Mouse (Mus musculus): ENCODE results near the gene Limd2. TPM values are rescaled to one million over a fixed set of nuclear protein-coding genes. Genes with fewer than 3 reads are reported as not detected.

Limd2 gene
- polyA plus RNA-seq, 1 experiment from 2014 or later, result 142 TPM

GRCm38 (mm10) chr11:106176372-106176771 is 15.7 kb upstream of the Limd2 start:
- no peaks in the 10 kb centered on the region for H3K36me3 ChIP-seq (ENCODE audit: control insufficient read depth, insufficient read depth, low read length)
- H3K27me3 ChIP-seq (replicated peaks; ENCODE audit: control insufficient read depth, insufficient read depth, low read length), result no peaks in the 10 kb centered on the region
- 84% methylated on average over 5 of the region's 5 CpGs for WGBS
- H3K9me3 ChIP-seq (ENCODE audit: control insufficient read depth, low read length), result no peaks in the 10 kb centered on the region
- H3K4me3 ChIP-seq (ENCODE audit: low read length), result no peak overlapping the region
- H3K9ac ChIP-seq (ENCODE audit: low read depth, low read length), result no peak overlapping the region
- no peak overlapping the region for H3K27ac ChIP-seq (ENCODE audit: low read depth, low read length)
- no peaks in the 10 kb centered on the region for H3K4me1 ChIP-seq (ENCODE audit: control insufficient read depth, insufficient read depth, low read depth, low read length)
- no peak for ATAC-seq
- H3K4me2 ChIP-seq (ENCODE audit: low read length), result no peak overlapping the region

- Histone ChIP-seq H3K27me3 (replicated peaks; ENCODE audit: control insufficient read depth, insufficient read depth, low read length) (no peaks in the 10 kb centered on the region), H3K4me2 (ENCODE audit: low read length) (no peak overlapping the region), H3K4me3 (ENCODE audit: low read length) (no peak overlapping the region), H3K27ac (ENCODE audit: low read depth, low read length) (no peak overlapping the region), H3K36me3 (ENCODE audit: control insufficient read depth, insufficient read depth, low read length) (0 out of 2 replicates have a peak, but pooled peaks cover 1% of the 10 kb centered on the region), H3K9me3 (ENCODE audit: control insufficient read depth, low read length) (no peaks in the 10 kb centered on the region), H3K4me1 (ENCODE audit: control insufficient read depth, insufficient read depth, low read depth, low read length) (no peaks in the 10 kb centered on the region), H3K9ac (ENCODE audit: low read depth, low read length) (no peak overlapping the region)
- WGBS, result 77% methylated on average over 3 of the region's 3 CpGs
- ATAC-seq, result no peak
These were observed 14.4 kb upstream of the Limd2 start for GRCm38 (mm10) chr11:106175081-106175480.

- Histone ChIP-seq H3K4me2 (ENCODE audit: low read length) (no peak overlapping the region), H3K4me1 (ENCODE audit: control insufficient read depth, insufficient read depth, low read depth, low read length) (no peaks in the 10 kb centered on the region), H3K27ac (ENCODE audit: low read depth, low read length) (no peak overlapping the region), H3K27me3 (replicated peaks; ENCODE audit: control insufficient read depth, insufficient read depth, low read length) (no peaks in the 10 kb centered on the region), H3K9ac (ENCODE audit: low read depth, low read length) (no peak overlapping the region), H3K4me3 (ENCODE audit: low read length) (no peak overlapping the region), H3K9me3 (ENCODE audit: control insufficient read depth, low read length) (no peaks in the 10 kb centered on the region), H3K36me3 (ENCODE audit: control insufficient read depth, insufficient read depth, low read length) (0 out of 2 replicates have a peak, but pooled peaks cover 4% of the 10 kb centered on the region)
- 81% methylated on average over 5 of the region's 5 CpGs for WGBS
- ATAC-seq, result no peak
These were observed 13.7 kb upstream of the Limd2 start for GRCm38 (mm10) chr11:106174372-106174771.

- Histone ChIP-seq H3K36me3 (ENCODE audit: control insufficient read depth, insufficient read depth, low read length) (peaks cover 7% of the 10 kb centered on the region; the same call in 1 of the 2 replicates), H3K27me3 (replicated peaks; ENCODE audit: control insufficient read depth, insufficient read depth, low read length) (no peaks in the 10 kb centered on the region), H3K4me1 (ENCODE audit: control insufficient read depth, insufficient read depth, low read depth, low read length) (no peaks in the 10 kb centered on the region), H3K9ac (ENCODE audit: low read depth, low read length) (no peak overlapping the region), H3K9me3 (ENCODE audit: control insufficient read depth, low read length) (no peaks in the 10 kb centered on the region), H3K27ac (ENCODE audit: low read depth, low read length) (no peak overlapping the region), H3K4me2 (ENCODE audit: low read length) (no peak overlapping the region), H3K4me3 (ENCODE audit: low read length) (no peak overlapping the region)
- no peak for ATAC-seq
- 100% methylated on average over 2 of the region's 2 CpGs for WGBS
These were observed 12.6 kb upstream of the Limd2 start for GRCm38 (mm10) chr11:106173228-106173627.

GRCm38 (mm10) chr11:106170807-106171206 is 10.1 kb upstream of the Limd2 start:
- Histone ChIP-seq H3K4me2 (ENCODE audit: low read length) (no peak overlapping the region), H3K9me3 (ENCODE audit: control insufficient read depth, low read length) (no peaks in the 10 kb centered on the region), H3K27ac (ENCODE audit: low read depth, low read length) (no peak overlapping the region), H3K36me3 (ENCODE audit: control insufficient read depth, insufficient read depth, low read length) (peaks cover 13% of the 10 kb centered on the region; the same call in 1 of the 2 replicates), H3K4me3 (ENCODE audit: low read length) (no peak overlapping the region), H3K4me1 (ENCODE audit: control insufficient read depth, insufficient read depth, low read depth, low read length) (no peaks in the 10 kb centered on the region), H3K9ac (ENCODE audit: low read depth, low read length) (no peak overlapping the region), H3K27me3 (replicated peaks; ENCODE audit: control insufficient read depth, insufficient read depth, low read length) (no peaks in the 10 kb centered on the region)
- ATAC-seq, result no peak
- 78% methylated on average over 7 of the region's 7 CpGs for WGBS

- no peak overlapping the region for H3K27ac ChIP-seq (ENCODE audit: low read depth, low read length)
- no peaks in the 10 kb centered on the region for H3K9me3 ChIP-seq (ENCODE audit: control insufficient read depth, low read length)
- H3K27me3 ChIP-seq (replicated peaks; ENCODE audit: control insufficient read depth, insufficient read depth, low read length), result no peaks in the 10 kb centered on the region
- H3K4me3 ChIP-seq (ENCODE audit: low read length), result no peak overlapping the region
- no peak overlapping the region for H3K4me2 ChIP-seq (ENCODE audit: low read length)
- H3K36me3 ChIP-seq (ENCODE audit: control insufficient read depth, insufficient read depth, low read length), result peaks cover 24% of the 10 kb centered on the region
- no peaks in the 10 kb centered on the region for H3K4me1 ChIP-seq (ENCODE audit: control insufficient read depth, insufficient read depth, low read depth, low read length)
- ATAC-seq, result no peak
- no peak overlapping the region for H3K9ac ChIP-seq (ENCODE audit: low read depth, low read length)
- WGBS, result 83% methylated on average over 5 of the region's 5 CpGs
These were observed 6.8 kb upstream of the Limd2 start for GRCm38 (mm10) chr11:106167435-106167834.

- no peak overlapping the region for H3K9ac ChIP-seq (ENCODE audit: low read depth, low read length)
- peaks cover 21% of the 10 kb centered on the region for H3K36me3 ChIP-seq (ENCODE audit: control insufficient read depth, insufficient read depth, low read length)
- H3K27ac ChIP-seq (ENCODE audit: low read depth, low read length), result no peak overlapping the region
- no peaks in the 10 kb centered on the region for H3K27me3 ChIP-seq (replicated peaks; ENCODE audit: control insufficient read depth, insufficient read depth, low read length)
- H3K9me3 ChIP-seq (ENCODE audit: control insufficient read depth, low read length), result no peaks in the 10 kb centered on the region
- ATAC-seq, result no peak
- H3K4me3 ChIP-seq (ENCODE audit: low read length), result no peak overlapping the region
- peaks cover 13% of the 10 kb centered on the region for H3K4me1 ChIP-seq (ENCODE audit: control insufficient read depth, insufficient read depth, low read depth, low read length)
- H3K4me2 ChIP-seq (ENCODE audit: low read length), result no peak overlapping the region
- 89% methylated on average over 16 of the region's 16 CpGs for WGBS
These were observed 4.0 kb upstream of the Limd2 start for GRCm38 (mm10) chr11:106164601-106165180.

- Histone ChIP-seq H3K9me3 (ENCODE audit: control insufficient read depth, low read length) (no peaks in the 10 kb centered on the region), H3K36me3 (ENCODE audit: control insufficient read depth, insufficient read depth, low read length) (peaks cover 18% of the 10 kb centered on the region)
- 85% methylated on average over 4 of the region's 4 CpGs for WGBS
These were observed 2.9 kb upstream of the Limd2 start for GRCm38 (mm10) chr11:106163546-106163945.

GRCm38 (mm10) chr11:106162237-106162636 is 1.6 kb upstream of the Limd2 start:
- no peak overlapping the region for H3K4me2 ChIP-seq (ENCODE audit: low read length)
- no peaks in the 10 kb centered on the region for H3K27me3 ChIP-seq (replicated peaks; ENCODE audit: control insufficient read depth, insufficient read depth, low read length)
- H3K9ac ChIP-seq (ENCODE audit: low read depth, low read length), result no peak overlapping the region
- ATAC-seq, result no peak
- 85% methylated on average over 2 of the region's 2 CpGs for WGBS
- H3K36me3 ChIP-seq (ENCODE audit: control insufficient read depth, insufficient read depth, low read length), result peaks cover 13% of the 10 kb centered on the region
- no peaks in the 10 kb centered on the region for H3K9me3 ChIP-seq (ENCODE audit: control insufficient read depth, low read length)
- peaks cover 27% of the 10 kb centered on the region for H3K4me1 ChIP-seq (ENCODE audit: control insufficient read depth, insufficient read depth, low read depth, low read length)
- H3K4me3 ChIP-seq (ENCODE audit: low read length), result no peak overlapping the region
- H3K27ac ChIP-seq (ENCODE audit: low read depth, low read length), result no peak overlapping the region; the same call in 1 of the 2 replicates

More at GRCm38 (mm10) chr11:106163546-106163945, 2.9 kb upstream of the Limd2 start:
- Histone ChIP-seq H3K27ac (ENCODE audit: low read depth, low read length) (no peak overlapping the region), H3K27me3 (replicated peaks; ENCODE audit: control insufficient read depth, insufficient read depth, low read length) (no peaks in the 10 kb centered on the region), H3K4me2 (ENCODE audit: low read length) (no peak overlapping the region), H3K9ac (ENCODE audit: low read depth, low read length) (no peak overlapping the region), H3K4me1 (ENCODE audit: control insufficient read depth, insufficient read depth, low read depth, low read length) (peaks cover 22% of the 10 kb centered on the region), H3K4me3 (ENCODE audit: low read length) (no peak overlapping the region)
- ATAC-seq, result no peak
